Mouse (Mus musculus) monocyte, adult 59 days (primary cell): ENCODE results near the gene Vmn1r62. TPM values are rescaled to one million over a fixed set of nuclear protein-coding genes. Genes with fewer than 3 reads are reported as not detected.

ENCODE experiments used
- total RNA-seq, 2 experiments: library from RNA; stranded (reverse); gene quantifications; one replicate each; pipeline ENCODE4 v1.2.4; 2023

Gene Vmn1r62
- total RNA-seq: not detected

DNA sequence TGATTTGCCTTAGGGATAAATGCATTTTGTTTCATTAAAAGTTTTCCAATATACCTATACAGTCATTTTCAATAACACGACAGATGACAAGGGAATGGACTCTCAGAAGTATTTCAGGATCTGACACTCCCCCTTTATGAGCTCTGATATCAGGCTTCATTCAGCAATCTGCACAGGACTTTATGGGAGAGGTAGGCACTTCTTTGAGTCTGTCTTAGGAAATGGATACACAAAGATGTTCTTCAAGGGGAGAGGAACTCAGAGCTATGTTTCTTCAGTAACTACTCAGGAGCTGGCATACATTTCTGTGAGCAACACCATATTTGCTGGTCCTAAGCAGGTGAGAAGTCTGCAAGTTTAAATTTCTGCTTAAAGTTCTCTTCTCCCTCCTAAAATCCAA lies at the start of gene Vmn1r62:
Gene Vmn1r62 (plus strand): TSS at position 301 of the 400 bp plus-strand sequence.

Other genes with a start within 250 kb of the Vmn1r62 start
- not detected for gene Vmn1r59, start 216.9 kb upstream of the Vmn1r62 start, total RNA-seq
- not detected for gene Vmn2r28, start 179.7 kb upstream of the Vmn1r62 start, total RNA-seq
- gene Vmn1r60, start 126.3 kb upstream of the Vmn1r62 start, total RNA-seq: not detected
- not detected for gene Vmn1r61, start 60.3 kb upstream of the Vmn1r62 start, total RNA-seq
- gene Vmn1r63, start 131.8 kb downstream of the Vmn1r62 start, total RNA-seq: not detected
- gene Vmn1r64, start 210.9 kb downstream of the Vmn1r62 start, total RNA-seq: not detected